Mouse (Mus musculus) frontal cortex, adult 2 months (tissue): ENCODE measurements around the gene Slc39a11. TPM values are rescaled to one million over a fixed set of nuclear protein-coding genes. Genes with fewer than 3 reads are reported as not detected.

Experiments used
- DNase-seq, 2 experiments: peaks; one replicate each; pipeline ENCODE4 v3.0.0; 2022; ENCODE audit warnings: low spot score in 1 of 2; ENCODE audit errors: extremely low spot score in 1 of 2
- polyA plus RNA-seq: library from polyadenylated mRNA; depleted of rRNA; stranded (reverse); fragments of >200 nt; gene quantifications from 2 replicates; pipeline ENCODE4 v1.2.3, GENCODE M21; 2012; rRNA removed

The Slc39a11 gene
- polyA plus RNA-seq, 1 experiment, result 12.3 TPM

DNA sequence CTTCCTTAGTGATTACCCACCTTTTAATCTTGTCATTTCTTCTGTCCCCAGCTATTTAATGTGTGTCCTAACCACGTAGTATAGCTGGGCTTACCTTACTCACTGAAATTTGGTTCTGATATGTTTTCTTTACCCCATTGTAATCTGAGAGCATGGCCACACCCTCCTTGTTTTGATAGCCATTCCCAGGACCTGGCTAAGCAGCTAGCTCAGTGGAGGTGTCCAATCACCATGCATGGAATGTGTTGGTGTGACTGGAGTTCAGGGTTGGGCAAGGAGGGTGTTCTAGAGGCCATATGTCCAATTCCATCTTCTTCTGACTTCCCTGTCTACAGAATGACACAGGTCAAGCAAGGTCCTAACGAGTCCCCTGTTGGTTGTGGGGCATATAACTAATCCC lies 429.2 kb downstream of the Slc39a11 start:
- no peak for DNase-seq

DNA sequence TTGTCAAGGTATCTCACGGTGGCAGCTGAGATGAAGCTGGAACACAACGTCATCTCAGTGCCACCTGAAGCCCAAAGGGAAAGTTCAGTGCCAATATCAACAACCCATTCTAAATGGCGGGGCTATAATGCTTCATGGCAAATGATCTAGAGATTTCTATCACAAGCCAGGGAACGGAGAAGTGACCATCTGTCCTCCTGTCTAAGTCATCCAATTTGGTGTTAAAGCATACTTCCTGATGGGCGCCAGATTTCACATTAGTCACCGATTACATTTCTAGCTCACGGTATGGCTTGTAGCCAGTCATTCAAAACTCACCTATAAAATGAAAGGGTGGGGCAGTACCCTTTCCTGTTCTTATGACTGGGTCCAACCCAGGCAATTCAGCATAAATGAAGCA lies 435.1 kb downstream of the Slc39a11 start:
- DNase-seq, result no peak

- DNase-seq, result no peak
These were observed 437.4 kb downstream of the Slc39a11 start for GRCm38 (mm10) chr11:113212390-113213025.

- no peak for DNase-seq
These were observed 440.5 kb downstream of the Slc39a11 start for GRCm38 (mm10) chr11:113209220-113209878.

DNA sequence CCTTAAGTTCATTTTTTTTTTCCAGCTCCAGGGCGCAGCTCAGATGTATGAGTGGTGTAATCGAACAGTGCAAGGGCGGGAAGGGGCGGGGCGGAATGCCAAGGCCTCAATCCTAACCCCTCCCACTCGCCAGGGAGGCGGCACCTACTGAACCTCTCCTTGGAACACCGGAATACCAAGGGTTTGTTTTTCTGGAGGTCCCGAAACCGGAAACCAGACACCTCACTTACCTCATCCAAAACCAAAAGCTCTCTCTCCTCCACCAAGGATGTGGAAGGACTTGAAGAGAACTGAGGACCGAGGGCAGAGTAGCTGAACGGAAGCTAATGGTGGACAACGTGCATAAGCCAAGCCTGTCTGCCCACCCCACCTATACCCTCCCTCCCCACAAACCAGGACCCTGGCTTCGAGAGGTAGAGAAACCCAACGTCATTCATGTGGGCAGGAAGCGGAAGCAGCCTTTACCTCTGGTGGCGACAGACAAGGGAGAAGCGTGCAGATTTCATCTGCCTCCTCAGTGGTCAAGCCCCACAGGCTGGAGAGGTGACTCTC lies 441.3 kb downstream of the Slc39a11 start:
- DNase-seq, result no peak

GRCm38 (mm10) chr11:113207966-113208365 lies 441.9 kb downstream of the Slc39a11 start:
- no peak for DNase-seq

- DNase-seq, result peak in 1 of 2 experiments; percentile 52
These were observed 443.8 kb downstream of the Slc39a11 start for GRCm38 (mm10) chr11:113206099-113206498.

DNA sequence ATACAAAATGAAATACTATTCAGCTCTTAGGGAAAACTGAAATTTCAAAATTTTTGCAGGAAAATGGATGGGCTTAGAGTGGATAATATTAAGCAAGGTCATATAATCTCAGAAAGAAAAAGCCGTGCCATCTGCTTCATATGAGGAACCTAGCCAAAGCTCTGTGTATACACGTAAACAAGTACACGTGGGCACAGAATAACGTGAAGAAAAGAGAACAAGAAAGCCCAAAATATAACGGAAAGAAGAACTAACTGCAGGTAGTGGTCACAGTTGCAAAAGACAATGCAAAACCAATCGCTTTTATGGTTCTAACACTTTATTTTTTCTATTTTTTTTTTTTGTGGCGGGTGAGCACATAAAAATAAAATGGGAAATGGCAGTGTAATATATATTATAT lies 446.9 kb downstream of the Slc39a11 start:
- no peak for DNase-seq

DNA sequence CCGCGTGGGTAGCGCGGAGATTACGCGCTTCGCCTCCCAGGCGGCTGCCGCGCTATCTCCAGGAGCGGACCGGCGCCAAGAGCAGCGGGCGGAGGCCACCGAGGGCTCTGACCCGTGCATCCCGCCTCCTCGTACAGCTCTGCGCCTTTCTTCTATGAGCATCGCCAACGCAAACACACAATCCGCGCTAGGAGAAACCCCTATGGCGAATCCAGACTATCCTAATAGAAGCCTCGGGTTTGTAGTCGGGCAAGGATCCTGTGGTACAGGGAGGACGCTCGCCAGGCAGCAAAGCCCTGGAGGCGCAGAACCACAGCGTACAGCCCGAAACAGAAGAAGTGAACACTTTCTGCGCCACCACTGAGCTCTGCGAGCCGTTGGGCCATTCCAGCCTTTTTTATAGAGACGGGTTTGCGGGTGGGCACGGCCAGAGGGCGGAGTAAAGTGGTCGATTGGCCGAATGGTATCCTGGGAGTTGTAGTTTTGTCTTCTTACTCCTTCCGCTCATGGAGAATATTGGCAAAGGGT lies 448.3 kb downstream of the Slc39a11 start:
- peak; percentile 85 to 96 for DNase-seq

DNA sequence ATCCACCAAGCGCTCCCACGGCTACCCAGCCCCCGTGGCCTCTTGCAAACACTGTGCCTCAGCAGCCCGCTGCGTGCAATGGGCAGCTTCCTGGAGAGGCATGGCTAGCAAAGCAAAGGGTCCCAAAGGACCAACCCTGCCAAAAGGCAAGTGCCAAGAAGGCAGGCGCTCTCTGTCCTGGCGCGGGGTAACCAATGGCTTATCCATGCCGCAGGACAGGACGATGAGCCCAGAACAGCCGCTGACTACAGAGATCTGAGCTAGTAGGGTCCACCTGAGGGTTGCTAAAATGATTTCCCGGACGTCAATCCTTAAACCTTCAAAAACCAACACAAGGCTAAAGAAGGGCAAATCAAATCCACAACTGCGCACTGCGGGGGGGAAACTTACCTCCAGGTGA lies 449.0 kb downstream of the Slc39a11 start:
- DNase-seq, result peak in 1 of 2 experiments; percentile 36

DNA sequence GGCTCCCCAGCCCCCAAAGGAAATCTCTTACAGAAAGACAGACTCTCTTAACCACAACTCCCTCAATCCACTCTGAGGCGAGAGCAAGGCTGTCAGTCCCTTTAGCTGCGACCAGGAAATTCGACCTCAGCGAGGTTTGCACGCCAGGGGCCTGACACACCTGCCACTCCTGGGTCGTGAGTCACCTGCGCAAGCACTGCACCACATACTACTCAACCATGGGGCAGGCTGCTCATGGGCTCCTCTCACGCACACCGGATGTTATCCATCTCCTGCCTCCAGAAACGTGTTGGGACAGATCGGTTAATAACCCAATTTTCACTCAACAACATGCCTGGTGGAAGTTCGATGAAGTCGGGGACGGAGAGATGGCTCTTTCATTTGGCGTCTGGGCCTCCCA lies 451.3 kb downstream of the Slc39a11 start:
- DNase-seq, result no peak

GRCm38 (mm10) chr11:113197624-113198023 lies 452.3 kb downstream of the Slc39a11 start:
- no peak for DNase-seq

DNA sequence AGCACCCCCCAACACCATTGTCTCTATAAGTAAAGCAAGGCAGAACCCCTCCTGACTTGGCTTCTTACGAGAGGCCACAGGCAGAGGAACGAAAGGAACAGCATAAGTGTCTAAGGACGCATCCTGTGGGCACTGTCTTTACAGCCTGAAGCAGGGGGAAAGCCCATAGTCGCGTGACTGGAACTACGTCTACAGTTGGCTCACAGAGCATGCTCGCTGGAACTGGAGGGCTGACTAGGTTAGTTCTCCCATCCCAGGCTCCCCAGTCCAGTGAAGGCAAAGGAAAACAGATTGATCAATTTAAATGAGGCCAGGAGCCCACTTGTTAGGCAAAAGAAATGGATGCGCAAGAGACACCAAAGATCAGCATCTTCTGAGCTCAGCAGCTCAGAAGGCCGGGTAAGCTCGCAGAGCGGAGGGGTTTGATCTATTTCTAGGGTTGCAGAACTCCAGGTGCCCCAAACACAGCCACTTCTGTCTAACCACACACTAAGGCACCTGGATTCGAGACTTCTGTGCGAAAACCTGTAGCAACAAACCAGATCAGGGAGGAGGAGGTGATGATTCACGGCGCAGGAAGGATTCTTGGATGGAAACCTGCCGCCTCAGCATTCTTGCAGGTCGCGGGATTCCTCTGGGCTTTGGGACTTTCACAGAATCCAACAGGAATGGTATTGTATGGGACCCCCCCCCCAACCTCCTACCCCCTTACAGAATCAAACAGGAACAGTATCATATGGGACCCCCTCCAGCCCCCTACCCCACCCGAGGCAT lies 453.5 kb downstream of the Slc39a11 start:
- DNase-seq, result no peak

Other genes starting within 250 kb of the Slc39a11 start
- gene Sstr2, start 30.7 kb downstream of the Slc39a11 start, polyA plus RNA-seq, result 15.3 and 18.3 TPM in 2 replicates
- gene Cog1, start 910 bp downstream of the Slc39a11 start, polyA plus RNA-seq, result 59.1 and 61.1 TPM in 2 replicates
- 27.9 and 28.8 TPM in 2 replicates for gene Fam104a, start 34.1 kb upstream of the Slc39a11 start, polyA plus RNA-seq
- 12.9 and 16.4 TPM in 2 replicates for gene D11Wsu47e, start 34.3 kb upstream of the Slc39a11 start, polyA plus RNA-seq
- gene Cpsf4l, start 59.9 kb upstream of the Slc39a11 start, polyA plus RNA-seq, result 0.22 TPM in 1 of 2 replicates, not detected in the other
- 27.6 and 27.9 TPM in 2 replicates for gene Cdc42ep4, start 101.8 kb upstream of the Slc39a11 start, polyA plus RNA-seq